Mouse (Mus musculus): ENCODE measurements around the gene Actc1. TPM values are rescaled to one million over a fixed set of nuclear protein-coding genes. Genes with fewer than 3 reads are reported as not detected.

The Actc1 gene
- polyA plus RNA-seq, 1 experiment = 2.1 TPM

- TF ChIP-seq POLR2A (IDR thresholded peaks at IDR 0.05; ENCODE audit: low read depth, low read length) (no peak), CTCF (IDR thresholded peaks at IDR 0.05; ENCODE audit: extremely low read depth, insufficient read depth, insufficient read length, insufficient replicate concordance) (no peak)
- Histone ChIP-seq H3K4me1 (ENCODE audit: control insufficient read depth, insufficient read depth, insufficient read length) (no peaks in the 10 kb centered on the region), H3K4me3 (ENCODE audit: extremely low read depth, insufficient read depth, insufficient read length) (no peak overlapping the region), H3K27ac (ENCODE audit: insufficient read depth, low read length) (no peak overlapping the region), H3K36me3 (ENCODE audit: control insufficient read depth, insufficient read depth, low read length) (no peaks in the 10 kb centered on the region), H3K27me3 (ENCODE audit: control insufficient read depth, insufficient read depth, low read length) (no peaks in the 10 kb centered on the region)
- no peak for DNase-seq (ENCODE audit: low read depth in 1 of 2, low spot score in 2 of 2)
- 60% methylated on average over 2 of the region's 2 CpGs for WGBS
Measured at GRCm38 (mm10) chr2:114064004-114064403, 10.7 kb upstream of the Actc1 start.

DNA sequence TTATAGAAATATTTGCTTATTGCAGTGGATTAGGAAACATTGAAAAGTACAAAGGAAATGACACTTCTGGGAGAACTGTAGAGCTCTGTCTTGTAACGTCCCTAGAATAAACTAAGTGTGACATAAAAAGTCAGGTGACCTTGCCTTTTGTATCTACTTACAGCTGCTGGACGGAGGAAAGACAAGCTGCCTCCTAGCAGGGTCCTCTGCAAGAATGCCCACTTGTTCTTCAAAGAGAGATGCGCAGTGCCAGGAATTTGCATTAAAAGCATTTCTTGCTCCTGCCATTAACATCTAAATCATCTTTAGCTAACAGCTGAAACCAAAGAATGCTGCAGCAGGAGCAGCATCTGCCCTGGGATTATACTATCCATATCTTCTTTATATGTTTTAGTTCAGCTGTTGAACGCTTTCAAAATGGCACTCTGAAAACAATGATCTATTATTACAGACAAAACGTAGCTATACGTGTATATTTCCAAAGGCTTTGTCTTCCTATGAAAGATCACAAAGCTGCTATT is 6.8 kb upstream of the Actc1 start:
- Histone ChIP-seq H3K36me3 (ENCODE audit: control insufficient read depth, insufficient read depth, low read length) (no peaks in the 10 kb centered on the region), H3K27ac (ENCODE audit: insufficient read depth, low read length) (no peak overlapping the region), H3K4me3 (ENCODE audit: extremely low read depth, insufficient read depth, insufficient read length) (no peak overlapping the region), H3K27me3 (ENCODE audit: control insufficient read depth, insufficient read depth, low read length) (no peaks in the 10 kb centered on the region), H3K4me1 (ENCODE audit: control insufficient read depth, insufficient read depth, insufficient read length) (no peaks in the 10 kb centered on the region)
- TF ChIP-seq POLR2A (IDR thresholded peaks at IDR 0.05; ENCODE audit: low read depth, low read length) (no peak), CTCF (IDR thresholded peaks at IDR 0.05; ENCODE audit: extremely low read depth, insufficient read depth, insufficient read length, insufficient replicate concordance) (no peak)
- no peak for DNase-seq (ENCODE audit: low read depth in 1 of 2, low spot score in 2 of 2)
- 74% methylated on average over 6 of the region's 6 CpGs for WGBS

- Histone ChIP-seq H3K27ac (ENCODE audit: insufficient read depth, low read length) (no peak overlapping the region), H3K36me3 (ENCODE audit: control insufficient read depth, insufficient read depth, low read length) (no peaks in the 10 kb centered on the region), H3K4me3 (ENCODE audit: extremely low read depth, insufficient read depth, insufficient read length) (no peak overlapping the region), H3K27me3 (ENCODE audit: control insufficient read depth, insufficient read depth, low read length) (no peaks in the 10 kb centered on the region), H3K4me1 (ENCODE audit: control insufficient read depth, insufficient read depth, insufficient read length) (no peaks in the 10 kb centered on the region)
- no peak for DNase-seq (ENCODE audit: low read depth in 1 of 2, low spot score in 2 of 2)
- 83% methylated on average over 1 of the region's 1 CpGs for WGBS
- TF ChIP-seq POLR2A (IDR thresholded peaks at IDR 0.05; ENCODE audit: low read depth, low read length) (no peak), CTCF (IDR thresholded peaks at IDR 0.05; ENCODE audit: extremely low read depth, insufficient read depth, insufficient read length, insufficient replicate concordance) (no peak)
Measured at GRCm38 (mm10) chr2:114059608-114060007, 6.3 kb upstream of the Actc1 start.

GRCm38 (mm10) chr2:114058226-114058796 is 5.0 kb upstream of the Actc1 start:
- no peak for TF ChIP-seq POLR2A (IDR thresholded peaks at IDR 0.05; ENCODE audit: low read depth, low read length)
- TF ChIP-seq CTCF (IDR thresholded peaks at IDR 0.05; ENCODE audit: extremely low read depth, insufficient read depth, insufficient read length, insufficient replicate concordance) = no peak
- Histone ChIP-seq H3K27me3 (ENCODE audit: control insufficient read depth, insufficient read depth, low read length) (no peaks in the 10 kb centered on the region), H3K36me3 (ENCODE audit: control insufficient read depth, insufficient read depth, low read length) (no peaks in the 10 kb centered on the region), H3K4me1 (ENCODE audit: control insufficient read depth, insufficient read depth, insufficient read length) (no peaks in the 10 kb centered on the region), H3K4me3 (ENCODE audit: extremely low read depth, insufficient read depth, insufficient read length) (no peak overlapping the region), H3K27ac (ENCODE audit: insufficient read depth, low read length) (no peak overlapping the region)
- 87% methylated on average over 10 of the region's 10 CpGs for WGBS
- DNase-seq (ENCODE audit: low read depth in 1 of 2, low spot score in 2 of 2) = no peak

DNA sequence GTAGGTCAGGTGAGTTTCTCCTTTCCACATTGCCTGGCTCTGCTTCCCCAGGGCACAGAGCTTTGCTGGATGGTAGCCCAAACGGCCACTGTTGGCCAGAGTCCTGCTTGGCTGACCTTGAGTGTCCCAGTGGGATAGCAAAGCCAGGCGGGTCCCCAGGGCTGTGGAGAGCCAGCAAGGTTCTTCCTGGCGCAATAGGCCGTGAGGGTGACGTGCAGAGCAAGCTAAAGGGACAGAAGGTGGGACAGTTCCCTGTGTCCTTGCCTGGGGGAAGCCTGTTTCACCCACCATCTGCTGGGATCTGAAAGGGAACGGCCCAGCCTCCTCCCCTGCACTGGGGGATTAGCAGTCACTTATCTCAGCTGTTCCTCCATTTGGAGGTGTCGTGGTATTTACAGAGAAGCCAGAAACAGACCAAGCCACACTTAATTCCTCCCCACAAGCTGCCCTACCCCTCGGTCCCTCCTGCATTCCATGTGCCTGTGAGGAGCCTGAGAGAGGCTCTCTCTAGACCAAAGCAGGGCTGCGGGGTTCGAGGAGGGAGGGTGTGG is 4.0 kb upstream of the Actc1 start:
- DNase-seq (ENCODE audit: low read depth in 1 of 2, low spot score in 2 of 2) = no peak
- WGBS = 51% methylated on average over 10 of the region's 10 CpGs
- no peaks in the 10 kb centered on the region for H3K36me3 ChIP-seq (ENCODE audit: control insufficient read depth, insufficient read depth, low read length)
- H3K4me1 ChIP-seq (ENCODE audit: control insufficient read depth, insufficient read depth, insufficient read length) = no peaks in the 10 kb centered on the region
- no peaks in the 10 kb centered on the region for H3K27me3 ChIP-seq (ENCODE audit: control insufficient read depth, insufficient read depth, low read length)
- H3K27ac ChIP-seq (ENCODE audit: insufficient read depth, low read length) = no peak overlapping the region
- H3K4me3 ChIP-seq (ENCODE audit: extremely low read depth, insufficient read depth, insufficient read length) = no peak overlapping the region
- TF ChIP-seq CTCF (IDR thresholded peaks at IDR 0.05; ENCODE audit: extremely low read depth, insufficient read depth, insufficient read length, insufficient replicate concordance) (no peak), POLR2A (IDR thresholded peaks at IDR 0.05; ENCODE audit: low read depth, low read length) (no peak)

GRCm38 (mm10) chr2:114054129-114054528 is 781 bp upstream of the Actc1 start:
- TF ChIP-seq POLR2A (IDR thresholded peaks at IDR 0.05; ENCODE audit: low read depth, low read length) (no peak), CTCF (IDR thresholded peaks at IDR 0.05; ENCODE audit: extremely low read depth, insufficient read depth, insufficient read length, insufficient replicate concordance) (no peak)
- WGBS = 84% methylated on average over 4 of the region's 4 CpGs
- H3K27ac ChIP-seq (ENCODE audit: insufficient read depth, low read length) = no peak overlapping the region
- no peaks in the 10 kb centered on the region for H3K4me1 ChIP-seq (ENCODE audit: control insufficient read depth, insufficient read depth, insufficient read length)
- no peak overlapping the region for H3K4me3 ChIP-seq (ENCODE audit: extremely low read depth, insufficient read depth, insufficient read length)
- H3K36me3 ChIP-seq (ENCODE audit: control insufficient read depth, insufficient read depth, low read length) = no peaks in the 10 kb centered on the region
- H3K27me3 ChIP-seq (ENCODE audit: control insufficient read depth, insufficient read depth, low read length) = no peaks in the 10 kb centered on the region
- no peak for DNase-seq (ENCODE audit: low read depth in 1 of 2, low spot score in 2 of 2)

- Histone ChIP-seq H3K36me3 (ENCODE audit: control insufficient read depth, insufficient read depth, low read length) (no peaks in the 10 kb centered on the region), H3K27me3 (ENCODE audit: control insufficient read depth, insufficient read depth, low read length) (no peaks in the 10 kb centered on the region), H3K4me1 (ENCODE audit: control insufficient read depth, insufficient read depth, insufficient read length) (no peaks in the 10 kb centered on the region), H3K4me3 (ENCODE audit: extremely low read depth, insufficient read depth, insufficient read length) (no peak overlapping the region), H3K27ac (ENCODE audit: insufficient read depth, low read length) (no peak overlapping the region)
- DNase-seq (ENCODE audit: low read depth in 1 of 2, low spot score in 2 of 2) = no peak
- TF ChIP-seq CTCF (IDR thresholded peaks at IDR 0.05; ENCODE audit: extremely low read depth, insufficient read depth, insufficient read length, insufficient replicate concordance) (no peak), POLR2A (IDR thresholded peaks at IDR 0.05; ENCODE audit: low read depth, low read length) (no peak)
- 88% methylated on average over 14 of the region's 14 CpGs for WGBS
Measured at GRCm38 (mm10) chr2:114051871-114052241, 1.5 kb downstream of the Actc1 start.

Measured in spleen, adult 2 months (tissue).